Mouse (Mus musculus) T-helper 1 cell (primary cell): Measurements from ENCODE around the gene Hoxb4.

ENCODE experiments used
- in situ Hi-C: fragments of 300-600 bp; cut with MboI, MseI; formaldehyde crosslinking; loops from one replicate; pipeline ENCODE4 v1.15.1; 2025; ENCODE audit warnings: high pct_unique_total_duplicates

The Hoxb4 gene

DNA sequence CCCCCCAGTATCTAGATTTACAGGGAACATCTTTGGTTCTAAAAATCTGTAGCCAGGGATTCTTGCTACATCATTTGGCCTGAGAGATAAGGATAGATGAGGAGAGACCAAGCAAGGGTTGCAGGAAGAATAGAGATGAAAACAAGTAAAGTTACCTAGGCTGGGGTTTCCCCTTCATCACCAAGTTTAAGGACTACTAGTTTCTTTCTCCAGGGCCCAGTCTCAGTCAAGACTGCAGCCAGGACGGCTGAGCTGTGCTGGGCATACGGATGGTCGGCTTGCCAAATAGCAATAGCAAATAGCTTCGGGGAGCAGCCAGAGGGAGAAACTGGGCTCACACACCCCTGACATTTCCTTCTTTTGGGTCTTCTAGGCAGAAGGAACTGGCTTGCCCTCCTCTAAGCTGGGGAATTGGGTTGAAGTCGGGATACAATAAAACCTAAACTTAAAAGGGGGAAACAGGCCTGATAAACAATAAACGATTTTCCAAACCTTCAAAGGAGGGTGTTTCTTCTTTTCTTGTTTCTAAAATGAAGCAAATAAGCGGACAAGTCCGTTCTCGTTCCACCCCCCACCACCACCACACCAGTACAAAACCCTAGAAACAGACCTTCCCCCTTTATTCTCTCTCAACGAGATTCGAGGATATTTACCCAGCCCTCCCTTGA lies 20.0 kb upstream of the Hoxb4 start:
- in situ Hi-C loops = no loop called here

GRCm38 (mm10) chr11:96298895-96299667 lies 19.0 kb upstream of the Hoxb4 start:
- in situ Hi-C loops = no loop called here

DNA sequence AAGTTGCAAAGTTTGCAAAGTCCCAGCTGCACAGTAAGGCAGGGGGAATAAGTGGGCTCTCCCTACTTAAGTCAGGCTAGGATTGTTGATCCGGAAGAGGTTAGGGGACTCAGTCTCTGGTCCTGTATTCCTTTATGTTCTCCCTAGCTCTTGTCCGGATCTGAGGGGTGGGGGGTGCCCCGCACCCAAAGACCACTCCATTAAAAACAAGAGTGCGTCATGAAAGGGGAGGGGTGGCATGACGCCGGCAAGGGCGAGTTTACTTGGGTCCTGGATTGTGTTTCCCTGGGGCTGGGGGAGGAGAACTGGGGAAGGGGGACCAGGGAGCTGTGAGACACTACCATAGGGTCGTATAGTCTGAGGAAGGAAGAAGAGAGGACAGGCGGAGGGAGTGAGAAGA lies 18.3 kb upstream of the Hoxb4 start:
- in situ Hi-C loops = loop anchor here (5.0 kb wide), 1 partner anchor 238 kb away; no protein-coding TSS in a partner anchor

DNA sequence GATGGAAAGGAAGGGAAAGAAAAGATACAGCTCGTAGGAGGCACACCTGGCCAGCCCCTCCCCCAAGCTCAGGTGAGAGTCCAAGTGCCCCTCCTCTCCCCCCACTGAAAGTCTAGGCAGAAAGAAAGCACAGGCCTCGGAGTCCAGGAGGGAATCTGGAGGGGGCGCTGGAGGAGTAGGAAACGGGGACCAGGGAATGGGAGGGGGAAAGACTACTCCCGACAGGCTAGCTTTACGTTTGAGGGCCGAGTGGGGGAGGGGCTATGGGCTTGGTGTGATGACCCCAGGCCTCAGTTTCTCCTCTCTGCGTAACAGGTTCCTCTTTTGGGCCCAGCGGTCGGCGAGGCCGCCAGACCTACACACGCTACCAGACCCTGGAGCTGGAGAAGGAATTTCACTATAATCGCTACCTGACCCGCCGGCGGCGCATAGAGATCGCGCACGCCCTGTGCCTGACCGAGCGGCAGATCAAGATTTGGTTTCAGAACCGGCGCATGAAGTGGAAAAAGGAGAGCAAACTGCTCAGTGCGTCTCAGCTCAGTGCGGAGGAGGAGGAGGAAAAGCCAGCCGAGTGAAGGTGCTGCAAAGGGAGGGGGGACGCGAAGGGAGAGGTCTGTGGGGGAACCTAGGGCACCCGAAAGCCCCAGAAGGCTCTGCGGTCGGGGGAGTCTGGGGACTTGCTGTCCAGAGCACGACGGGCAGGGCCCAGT lies 17.6 kb upstream of the Hoxb4 start:
- in situ Hi-C loops = loop anchor here (5.0 kb wide), 1 partner anchor 237 kb away; no protein-coding TSS in a partner anchor

GRCm38 (mm10) chr11:96301064-96301431 lies 17.0 kb upstream of the Hoxb4 start:
- in situ Hi-C loops = loop anchor here (5.0 kb wide), 1 partner anchor 236 kb away; no protein-coding TSS in a partner anchor

DNA sequence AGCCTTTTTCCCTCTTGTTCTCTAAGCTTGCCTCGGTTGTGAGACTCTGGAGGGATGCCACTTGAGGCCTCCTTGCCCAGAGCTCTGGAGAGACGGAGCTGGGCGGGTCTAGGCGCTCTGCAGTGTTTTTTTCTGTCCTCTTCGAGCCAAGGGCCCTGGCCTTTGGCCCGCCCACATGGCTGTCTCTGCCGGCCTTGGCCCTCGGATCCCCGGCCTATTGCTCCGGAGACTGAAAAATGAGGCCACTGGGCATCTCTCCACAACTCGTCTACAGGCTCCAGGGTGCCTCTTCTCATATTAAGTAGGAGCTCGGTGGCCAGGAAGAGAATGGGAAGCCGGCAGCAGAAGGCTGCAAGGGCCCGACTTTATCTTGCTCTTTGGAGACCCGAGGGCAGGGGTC lies 16.2 kb upstream of the Hoxb4 start:
- in situ Hi-C loops = loop anchor here (5.0 kb wide), 1 partner anchor 235 kb away; no protein-coding TSS in a partner anchor

DNA sequence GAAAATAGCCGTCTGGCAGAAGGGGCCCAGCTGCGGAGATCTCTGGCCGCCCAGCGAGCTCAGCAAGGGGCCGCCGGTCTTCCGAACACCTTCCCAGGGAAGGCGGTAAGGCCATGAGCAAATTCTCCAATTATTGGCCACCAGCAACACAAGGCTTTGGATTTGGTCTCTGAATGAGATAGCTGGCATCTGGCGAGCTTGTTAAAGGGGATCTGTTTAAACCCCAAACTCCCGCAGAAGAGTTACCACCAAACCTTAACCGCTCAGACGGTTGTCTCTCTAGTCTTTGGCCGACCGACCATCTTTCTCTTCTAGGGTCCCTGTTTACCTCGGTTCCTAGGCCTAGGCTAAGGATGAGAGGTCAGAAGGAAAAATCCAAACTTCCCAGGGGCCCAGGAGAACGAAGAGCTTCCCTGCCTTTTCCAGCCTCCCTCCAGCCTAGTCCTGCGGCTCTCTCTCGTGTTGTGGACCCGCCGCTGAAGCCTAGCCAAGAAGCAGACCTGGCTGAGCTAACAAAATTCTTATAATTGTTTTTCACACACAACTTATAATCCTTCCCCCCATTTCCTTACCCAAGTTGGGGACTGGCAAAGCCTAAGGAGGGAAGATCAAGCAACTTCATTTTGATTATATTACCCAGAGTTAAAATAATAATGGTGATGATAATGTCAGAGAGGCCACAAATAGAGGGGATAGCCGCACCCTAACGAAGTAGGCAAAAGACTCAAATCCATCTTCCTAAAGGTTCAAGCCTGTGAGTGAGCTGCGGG lies 15.5 kb upstream of the Hoxb4 start:
- in situ Hi-C loops = loop anchor here (5.0 kb wide), 1 partner anchor 235 kb away; no protein-coding TSS in a partner anchor

GRCm38 (mm10) chr11:96303151-96304099 lies 14.6 kb upstream of the Hoxb4 start, which contains the start of gene Hoxb5:
Gene Hoxb5, plus strand, starts transcription at chr11:96303336.
- in situ Hi-C loops = loop anchor here (5.0 kb wide), 1 partner anchor 234 kb away; no protein-coding TSS in a partner anchor

- in situ Hi-C loops = loop anchor here (5.0 kb wide), 1 partner anchor 233 kb away; no protein-coding TSS in a partner anchor
These were observed 13.5 kb upstream of the Hoxb4 start for GRCm38 (mm10) chr11:96304381-96305195.

- in situ Hi-C loops = no loop called here
These were observed 12.4 kb upstream of the Hoxb4 start for GRCm38 (mm10) chr11:96305505-96306182.

- in situ Hi-C loops = no loop called here
These were observed 11.7 kb upstream of the Hoxb4 start for GRCm38 (mm10) chr11:96306183-96306907.

DNA sequence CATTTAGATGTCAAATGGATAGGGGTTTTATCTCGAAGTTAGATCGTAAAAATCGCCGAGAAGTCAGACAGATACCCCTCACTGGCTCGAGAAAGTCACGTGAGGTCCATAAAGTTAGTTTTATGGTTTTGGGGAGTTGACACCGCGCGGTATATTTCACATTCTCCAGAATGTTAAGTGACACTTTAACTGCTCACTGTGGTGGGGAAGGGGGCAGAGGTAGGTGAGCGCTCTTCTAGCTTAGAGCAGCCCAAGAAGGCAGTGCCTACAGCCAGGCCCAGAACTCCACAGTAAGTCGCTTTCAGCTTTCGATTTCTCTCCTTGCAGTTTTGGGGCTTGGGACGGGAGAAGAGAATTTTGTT lies 11.2 kb upstream of the Hoxb4 start:
- in situ Hi-C loops = no loop called here

DNA sequence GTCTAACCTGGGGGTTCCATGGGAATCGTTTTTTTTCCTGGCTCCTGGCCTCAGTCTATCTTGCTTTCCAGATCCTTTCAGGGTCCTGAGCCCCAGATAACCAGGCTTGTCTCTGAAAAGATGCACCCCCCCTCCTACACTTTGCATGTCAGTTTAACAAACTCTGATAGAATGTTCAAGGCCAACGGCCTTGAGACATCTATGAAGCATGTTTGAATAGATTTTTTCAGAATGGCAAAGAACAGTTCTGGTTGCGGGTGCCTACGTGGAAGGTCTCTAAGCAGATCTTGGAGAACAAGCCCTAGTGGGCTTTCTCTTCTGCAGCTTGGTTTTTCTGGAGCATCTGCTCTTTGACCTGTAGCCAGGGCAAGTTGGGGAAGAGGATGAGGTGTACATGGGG lies 9.3 kb upstream of the Hoxb4 start:
- in situ Hi-C loops = no loop called here

DNA sequence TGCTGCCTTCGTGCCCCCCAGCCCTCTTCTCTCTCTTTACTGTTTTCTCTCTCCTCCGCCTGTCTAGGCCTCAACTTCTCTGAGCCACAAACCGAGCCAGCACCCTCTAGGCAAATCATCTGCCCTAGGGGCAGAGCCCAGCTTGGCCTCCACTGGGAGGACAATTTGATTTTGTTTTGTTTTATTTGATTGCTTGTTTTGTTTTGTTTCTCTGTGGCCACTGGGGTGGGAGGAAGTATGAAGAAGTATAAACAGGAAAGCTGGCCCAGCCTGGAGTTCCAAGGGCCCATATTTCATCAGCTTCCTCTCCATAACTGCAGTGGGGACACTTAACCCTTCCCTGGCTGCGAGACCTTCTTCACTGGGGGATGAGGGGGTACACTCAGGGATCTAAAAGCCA lies 8.8 kb upstream of the Hoxb4 start:
- in situ Hi-C loops = no loop called here

GRCm38 (mm10) chr11:96310183-96310938 lies 7.7 kb upstream of the Hoxb4 start:
- in situ Hi-C loops = no loop called here

DNA sequence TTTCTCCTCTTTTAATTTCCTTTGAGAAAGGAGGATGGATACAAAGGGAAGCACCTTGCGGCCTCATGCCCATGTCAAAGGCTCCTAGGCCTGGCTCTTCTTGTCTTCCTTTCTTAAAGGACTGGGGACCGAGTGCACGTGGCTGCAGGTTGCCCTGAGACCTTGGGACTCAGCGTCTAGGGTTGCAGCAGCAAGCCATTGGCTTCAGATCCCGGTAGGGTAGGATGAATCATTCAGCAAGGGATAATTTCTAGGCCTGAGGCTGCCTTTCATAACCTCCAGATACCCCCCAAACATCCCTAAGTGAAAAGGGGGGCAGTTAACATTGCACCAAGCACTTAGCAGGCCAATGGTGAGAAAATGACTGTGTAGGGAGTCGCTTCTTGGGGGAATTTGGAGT lies 7.0 kb upstream of the Hoxb4 start:
- in situ Hi-C loops = no loop called here
